Mouse (Mus musculus) ovary, postnatal 36 days (tissue): ENCODE results near the gene Zfp775.
A peak's percentile ranks its signal among the peaks of the same experiment; 100 is the strongest.

Source experiments
- DNase-seq: peaks from one replicate; pipeline ENCODE4 v3.0.0; 2022; ENCODE audit warnings: low spot score, mixed read lengths

Zfp775 gene

GRCm38 (mm10) chr6:48601271-48602079, at the start of gene Zfp775:
Gene Zfp775, plus strand, starts transcription at chr6:48602063.
- peak; percentile 97 for DNase-seq

- no peak for DNase-seq
Measured at GRCm38 (mm10) chr6:48552918-48553317, 48.9 kb upstream of the Zfp775 start.

- no peak for DNase-seq
Measured at GRCm38 (mm10) chr6:48553819-48554218, 48.0 kb upstream of the Zfp775 start.

- peak; percentile 97 for DNase-seq
Measured at GRCm38 (mm10) chr6:48554280-48555103, 47.4 kb upstream of the Zfp775 start, which contains the start of gene Lrrc61. Gene Lrrc61, plus strand, starts transcription at chr6:48554796.

- no peak for DNase-seq
Measured at GRCm38 (mm10) chr6:48555104-48555890, 46.6 kb upstream of the Zfp775 start.

GRCm38 (mm10) chr6:48555956-48556355, 45.9 kb upstream of the Zfp775 start:
- no peak for DNase-seq

GRCm38 (mm10) chr6:48565693-48566310, 36.1 kb upstream of the Zfp775 start:
- DNase-seq = no peak

GRCm38 (mm10) chr6:48566312-48566711, 35.6 kb upstream of the Zfp775 start:
- peak; percentile 59 for DNase-seq

GRCm38 (mm10) chr6:48568036-48568984, 33.6 kb upstream of the Zfp775 start:
- DNase-seq = peak; percentile 68

- DNase-seq = no peak
Measured at GRCm38 (mm10) chr6:48569065-48569807, 32.6 kb upstream of the Zfp775 start.

- DNase-seq = no peak
Measured at GRCm38 (mm10) chr6:48572014-48572413, 29.8 kb upstream of the Zfp775 start.

- no peak for DNase-seq
Measured at GRCm38 (mm10) chr6:48572572-48573061, 29.2 kb upstream of the Zfp775 start, which contains the start of gene Rarres2. Gene Rarres2, minus strand, starts transcription at chr6:48572789.

GRCm38 (mm10) chr6:48573280-48573679, 28.6 kb upstream of the Zfp775 start:
- no peak for DNase-seq

GRCm38 (mm10) chr6:48573981-48574380, 27.9 kb upstream of the Zfp775 start:
- DNase-seq = no peak

- DNase-seq = no peak
Measured at GRCm38 (mm10) chr6:48578736-48579135, 23.1 kb upstream of the Zfp775 start.

- no peak for DNase-seq
Measured at GRCm38 (mm10) chr6:48579215-48579648, 22.6 kb upstream of the Zfp775 start.

- no peak for DNase-seq
Measured at GRCm38 (mm10) chr6:48581257-48581656, 20.6 kb upstream of the Zfp775 start.

- DNase-seq = no peak
Measured at GRCm38 (mm10) chr6:48582037-48582436, 19.8 kb upstream of the Zfp775 start.

GRCm38 (mm10) chr6:48589194-48589750, 12.6 kb upstream of the Zfp775 start, which contains the start of gene Gm45021:
Gene Gm45021, plus strand, starts transcription at chr6:48589610.
- no peak for DNase-seq
